Mouse (Mus musculus) CH12.LX (cell line): ENCODE measurements around the gene Ttc22. TPM values are rescaled to one million over a fixed set of nuclear protein-coding genes. Genes with fewer than 3 reads are reported as not detected.

Experiments
- DNase-seq: peaks from one replicate; pipeline ENCODE4 v3.0.0-alpha.2; 2013; ENCODE audit errors: extremely low read depth
- H3K27ac ChIP-seq: 2 replicates; pipeline ENCODE4 v1.5.1; 2012; ENCODE audit warnings: low read depth, mild to moderate bottlenecking, control low read depth, moderate library complexity; ENCODE audit not compliant: insufficient read depth
- H3K27me3 ChIP-seq: replicated peaks from 2 replicates; pipeline ENCODE3; 2012; ENCODE audit warnings: inconsistent platforms
- H3K36me3 ChIP-seq, 2 experiments: replicated peaks in 1 of 2; 2 replicates each; pipeline versions ENCODE3 to v1.6.1; 2012; ENCODE audit warnings: inconsistent platforms in 1 of 2, low read length in 1 of 2, mild to moderate bottlenecking in 1 of 2, mixed read lengths in 1 of 2, moderate library complexity in 1 of 2; ENCODE audit not compliant: control insufficient read depth in 1 of 2, insufficient read depth in 1 of 2
- H3K4me1 ChIP-seq, 2 experiments: 2 replicates each; pipeline ENCODE4 v1.6.1; 2012; ENCODE audit warnings: inconsistent platforms in 1 of 2, moderate library complexity in 1 of 2; ENCODE audit not compliant: insufficient read depth in 2 of 2, control insufficient read depth in 1 of 2
- H3K4me2 ChIP-seq: 2 replicates; pipeline ENCODE4 v1.6.1; 2012; ENCODE audit warnings: low read depth, mild to moderate bottlenecking, control low read depth; ENCODE audit not compliant: poor library complexity, insufficient read depth, severe bottlenecking
- H3K4me3 ChIP-seq, 3 experiments: fragments of 150-350 bp in 1 of 3; sonication (generic) in 1 of 3; replicated peaks in 1 of 3; 2 replicates each; pipeline versions ENCODE3 to v1.5.1; 2011 to 2012; ENCODE audit warnings: low read depth in 2 of 3, low read length in 2 of 3, mild to moderate bottlenecking in 2 of 3, moderate library complexity in 2 of 3, control low read depth in 1 of 3, improper control_type of control experiment in 1 of 3, inconsistent platforms in 1 of 3, mixed read lengths in 1 of 3; ENCODE audit not compliant: poor library complexity in 1 of 3
- H3K79me2 ChIP-seq: replicated peaks from 2 replicates; pipeline ENCODE4 v1.6.1; 2012; ENCODE audit warnings: mild to moderate bottlenecking, moderate library complexity; ENCODE audit not compliant: control insufficient read depth, poor library complexity, insufficient read depth, severe bottlenecking; ENCODE audit errors: extremely low read depth
- H3K9ac ChIP-seq: 2 replicates; pipeline ENCODE4 v1.6.1; 2012; ENCODE audit warnings: low read depth, mild to moderate bottlenecking, control low read depth, moderate library complexity; ENCODE audit not compliant: insufficient read depth
- H3K9me3 ChIP-seq: replicated peaks from 2 replicates; pipeline ENCODE3; 2012; ENCODE audit warnings: low read length, inconsistent platforms, mixed read lengths
- BHLHE40 ChIP-seq: IDR thresholded peaks from 2 replicates; pipeline ENCODE4 v1.6.1; 2011; ENCODE audit warnings: mild to moderate bottlenecking, low read depth, low read length, improper control_type of control experiment
- CHD1 ChIP-seq: IDR thresholded peaks from 2 replicates; pipeline ENCODE4 v1.6.1; 2012; ENCODE audit warnings: low read depth, low read length, improper control_type of control experiment, inconsistent platforms
- CTCF ChIP-seq, 2 experiments: IDR thresholded peaks in 1 of 2; conservative IDR thresholded peaks in 1 of 2; 2 replicates each; pipeline ENCODE4 v1.5.1; 2011 to 2012; ENCODE audit warnings: low read depth in 2 of 2, low read length in 2 of 2, improper control_type of control experiment in 1 of 2, inconsistent platforms in 1 of 2, mild to moderate bottlenecking in 1 of 2, moderate library complexity in 1 of 2
- ELF1 ChIP-seq: IDR thresholded peaks from 2 replicates; pipeline ENCODE4 v1.6.1; 2014; ENCODE audit warnings: low read depth, mild to moderate bottlenecking, inconsistent platforms, low read length, improper control_type of control experiment
- ETS1 ChIP-seq: conservative IDR thresholded peaks from 2 replicates; pipeline ENCODE4 v1.6.1; 2012; ENCODE audit warnings: low read depth, mild to moderate bottlenecking, inconsistent platforms, low read length, improper control_type of control experiment, moderate library complexity
- GABPA ChIP-seq: IDR thresholded peaks from 2 replicates; pipeline ENCODE4 v1.6.1; 2012; ENCODE audit warnings: low read depth, low read length, improper control_type of control experiment, inconsistent platforms; ENCODE audit not compliant: insufficient replicate concordance
- HCFC1 ChIP-seq: IDR thresholded peaks from 2 replicates; pipeline ENCODE4 v1.6.1; 2012; ENCODE audit warnings: low read depth, mild to moderate bottlenecking, inconsistent platforms, low read length, improper control_type of control experiment
- KAT2A ChIP-seq: IDR thresholded peaks from 2 replicates; pipeline ENCODE4 v1.6.1; 2012; ENCODE audit warnings: low read length, improper control_type of control experiment, inconsistent platforms; ENCODE audit not compliant: insufficient replicate concordance
- MAFK ChIP-seq: IDR thresholded peaks from 2 replicates; pipeline ENCODE4 v1.6.1; 2011; ENCODE audit warnings: low read length, improper control_type of control experiment; ENCODE audit not compliant: insufficient replicate concordance
- MAX ChIP-seq: IDR thresholded peaks from 2 replicates; pipeline ENCODE4 v1.6.1; 2011; ENCODE audit warnings: low read length, improper control_type of control experiment
- MAZ ChIP-seq: IDR thresholded peaks from 2 replicates; pipeline ENCODE4 v1.6.1; 2012; ENCODE audit warnings: low read depth, mild to moderate bottlenecking, inconsistent platforms, low read length, improper control_type of control experiment, moderate library complexity
- MEF2A ChIP-seq: IDR thresholded peaks from 2 replicates; pipeline ENCODE4 v1.6.1; 2014; ENCODE audit warnings: low read depth, mild to moderate bottlenecking, inconsistent platforms, low read length, improper control_type of control experiment, borderline replicate concordance
- MXI1 ChIP-seq: IDR thresholded peaks from 2 replicates; pipeline ENCODE4 v1.6.1; 2011; ENCODE audit warnings: mild to moderate bottlenecking, low read depth, low read length, improper control_type of control experiment
- MYC ChIP-seq: IDR thresholded peaks from 2 replicates; pipeline ENCODE4 v1.6.1; 2011; ENCODE audit warnings: low read depth, mild to moderate bottlenecking, improper control_type of control experiment, low read length
- RAD21 ChIP-seq: IDR thresholded peaks from 2 replicates; pipeline ENCODE4 v1.6.1; 2011; ENCODE audit warnings: low read depth, mild to moderate bottlenecking, low read length, improper control_type of control experiment, moderate library complexity
- SIN3A ChIP-seq: IDR thresholded peaks from 2 replicates; pipeline ENCODE4 v1.6.1; 2012; ENCODE audit warnings: low read length, improper control_type of control experiment, inconsistent platforms
- SMC3 ChIP-seq: IDR thresholded peaks from 2 replicates; pipeline ENCODE4 v1.6.1; 2011; ENCODE audit warnings: low read depth, low read length, improper control_type of control experiment
- TCF12 ChIP-seq: IDR thresholded peaks from 2 replicates; pipeline ENCODE4 v1.6.1; 2014; ENCODE audit warnings: low read depth, mild to moderate bottlenecking, inconsistent platforms, low read length, improper control_type of control experiment
- UBTF ChIP-seq: IDR thresholded peaks from 2 replicates; pipeline ENCODE4 v1.6.1; 2012; ENCODE audit warnings: low read depth, mild to moderate bottlenecking, inconsistent platforms, low read length, improper control_type of control experiment, moderate library complexity
- USF1 ChIP-seq: IDR thresholded peaks from 2 replicates; pipeline ENCODE4 v1.6.1; 2014; ENCODE audit warnings: low read depth, mild to moderate bottlenecking, inconsistent platforms, low read length, improper control_type of control experiment
- ZKSCAN1 ChIP-seq: IDR thresholded peaks from 2 replicates; pipeline ENCODE4 v1.6.1; 2012; ENCODE audit warnings: low read depth, inconsistent platforms, low read length, improper control_type of control experiment, borderline replicate concordance
- ZNF384 ChIP-seq: IDR thresholded peaks from 2 replicates; pipeline ENCODE4 v1.6.1; 2012; ENCODE audit warnings: low read depth, low read length, improper control_type of control experiment, inconsistent platforms
- dilution Hi-C: fragments of 300-500 bp; cut with MboI; formaldehyde crosslinking; loops from 2 replicates; pipeline ENCODE4 v1.14.3; 2020; ENCODE audit warnings: low sequenced_read_pairs; ENCODE audit not compliant: extremely low pct_unique_long_range_greater_than_20kb, extremely low pct_ligation_motif_present
- in situ Hi-C: fragments of 300-500 bp; cut with MboI; formaldehyde crosslinking; loops from 3 replicates; pipeline ENCODE4 v1.14.3; 2019; ENCODE audit warnings: low sequenced_read_pairs, low pct_ligation_motif_present, low pct_unique_long_range_greater_than_20kb, mixed read lengths
- polyA plus RNA-seq: library from polyadenylated mRNA; unstranded; fragments of >175 nt; gene quantifications from 2 replicates; pipeline ENCODE4 v1.2.1, GENCODE M21; 2012; ENCODE audit warnings: low read depth; ENCODE audit not compliant: insufficient read length
- total RNA-seq, 2 experiments: library from RNA; depleted of rRNA; stranded (reverse); fragments of 300-350 nt in 1 of 2; fragments of >200 nt in 1 of 2; gene quantifications; 2 replicates each; pipeline ENCODE4 v1.2.3; 2012 to 2014

The Ttc22 gene
- total and polyA plus RNA-seq, 3 experiments: not detected

- Histone ChIP-seq H3K9ac (no peak overlapping the region), H3K4me2 (no peak overlapping the region), H3K27ac (no peak overlapping the region), H3K79me2 (no peaks in the 10 kb centered on the region), H3K4me3 (no peak overlapping the region), H3K4me1 (peaks cover 0 to 8% of the 10 kb centered on the region in 2 experiments; a peak in 2 of 4 replicates), H3K27me3 (peaks cover 70% of the 10 kb centered on the region), H3K36me3 (no peaks in the 10 kb centered on the region), H3K9me3 (no peaks in the 10 kb centered on the region)
- in situ Hi-C loops (loop anchor here (10.0 to 25.0 kb wide), 2 partner anchors 162 to 530 kb away; no protein-coding TSS in a partner anchor), dilution Hi-C loops (no loop called here)
- DNase-seq: no peak
- TF ChIP-seq SMC3 (no peak), ETS1 (no peak), MAZ (no peak), MXI1 (no peak), ZNF384 (no peak)
These were observed 10.1 kb downstream of the Ttc22 start for GRCm38 (mm10) chr4:106632313-106632712.

GRCm38 (mm10) chr4:106633281-106634085, 11.3 kb downstream of the Ttc22 start:
- no peak for DNase-seq
- Histone ChIP-seq H3K79me2 (no peaks in the 10 kb centered on the region), H3K4me2 (no peak overlapping the region), H3K9me3 (no peaks in the 10 kb centered on the region), H3K27me3 (peaks cover 71% of the 10 kb centered on the region), H3K9ac (no peak overlapping the region), H3K4me3 (no peak overlapping the region), H3K36me3 (no peaks in the 10 kb centered on the region), H3K27ac (no peak overlapping the region), H3K4me1 (peaks cover 0 to 8% of the 10 kb centered on the region in 2 experiments; a peak in 2 of 4 replicates)
- TF ChIP-seq USF1 (no peak), GABPA (no peak), ELF1 (no peak), CTCF (conservative IDR thresholded peaks at IDR 0.05 in 1 of 2, IDR thresholded peaks at IDR 0.05 in 1 of 2; ENCODE audit: low read depth in 2 of 2, low read length in 2 of 2) (no peak), MAX (no peak), SIN3A (no peak), CHD1 (no peak), HCFC1 (no peak), SMC3 (no peak), UBTF (no peak), ZKSCAN1 (no peak), MAFK (no peak), TCF12 (no peak), MEF2A (no peak), MAZ (no peak), MYC (no peak), RAD21 (no peak), MXI1 (no peak), BHLHE40 (no peak), KAT2A (no peak)
- in situ Hi-C loops: loop anchor here (10.0 to 25.0 kb wide), 2 partner anchors 161 to 529 kb away; no protein-coding TSS in a partner anchor
- dilution Hi-C loops: no loop called here
